Mouse (Mus musculus) liver, embryonic 14.5 days (tissue): Measurements from ENCODE around the gene Mpv17. TPM values are rescaled to one million over a fixed set of nuclear protein-coding genes. Genes with fewer than 3 reads are reported as not detected.

ENCODE experiments used
- ATAC-seq: fragments of 200-750 bp; cut with Nextera tagmentation; 2 replicates; pipeline ENCODE4 v1.8.0; 2017; ENCODE audit warnings: moderate number of reproducible peaks, mild to moderate bottlenecking, moderate library complexity; ENCODE audit not compliant: insufficient read depth
- DNase-seq, 3 experiments: peaks; one replicate each; pipeline ENCODE4 v3.0.0-alpha.2; 2012 to 2013; ENCODE audit warnings: low read depth in 3 of 3, low spot score in 3 of 3
- H3K27ac ChIP-seq: fragments of 300-500 bp; sonication (generic); 2 replicates; pipeline ENCODE4 v1.5.1; 2014; ENCODE audit warnings: moderate library complexity, mild to moderate bottlenecking, control low read depth, inconsistent platforms
- H3K27me3 ChIP-seq: fragments of 300-500 bp; sonication (generic); 2 replicates; pipeline ENCODE4 v1.6.1; 2014; ENCODE audit warnings: mild to moderate bottlenecking, low read length, moderate library complexity; ENCODE audit not compliant: control insufficient read depth, insufficient read depth
- H3K36me3 ChIP-seq: fragments of 300-500 bp; sonication (generic); replicated peaks from 2 replicates; pipeline ENCODE4 v1.6.1; 2014; ENCODE audit warnings: low read depth; ENCODE audit not compliant: control insufficient read depth, insufficient read depth
- H3K4me1 ChIP-seq, 2 experiments: fragments of 200-500 bp in 1 of 2; fragments of 300-500 bp in 1 of 2; sonication (generic) in 1 of 2; replicated peaks; 2 replicates each; pipeline ENCODE4 v1.6.1; 2012 to 2014; ENCODE audit warnings: antibody characterized with exemption in 1 of 2, inconsistent platforms in 1 of 2, low read length in 1 of 2; ENCODE audit not compliant: control insufficient read depth in 2 of 2, insufficient read depth in 2 of 2
- H3K4me2 ChIP-seq: fragments of 300-500 bp; sonication (generic); 2 replicates; pipeline ENCODE4 v1.6.1; 2014; ENCODE audit warnings: low read depth, mild to moderate bottlenecking, control low read depth, moderate library complexity
- H3K4me3 ChIP-seq, 2 experiments: fragments of 200-500 bp in 1 of 2; fragments of 300-500 bp in 1 of 2; sonication (generic) in 1 of 2; 2 replicates each; pipeline ENCODE4 v1.5.1; 2012 to 2014; ENCODE audit warnings: low read depth in 2 of 2, low read length in 2 of 2, mild to moderate bottlenecking in 2 of 2, control low read depth in 1 of 2, inconsistent platforms in 1 of 2, moderate library complexity in 1 of 2; ENCODE audit not compliant: insufficient read depth in 1 of 2
- H3K9ac ChIP-seq: fragments of 300-500 bp; sonication (generic); replicated peaks from 2 replicates; pipeline ENCODE4 v1.6.1; 2014; ENCODE audit warnings: mild to moderate bottlenecking, control low read depth, moderate library complexity
- H3K9me3 ChIP-seq: fragments of 300-500 bp; sonication (generic); 2 replicates; pipeline ENCODE4 v1.6.1; 2016; ENCODE audit warnings: low read length, mixed read lengths; ENCODE audit not compliant: control insufficient read depth
- CTCF ChIP-seq: IDR thresholded peaks from 2 replicates; pipeline ENCODE4 v1.5.1; 2016; ENCODE audit warnings: antibody characterized with exemption, low read depth, control low read depth
- EP300 ChIP-seq: IDR thresholded peaks from 2 replicates; pipeline ENCODE4 v1.6.1; 2016; ENCODE audit warnings: antibody characterized with exemption, low read depth
- WGBS: fragments of 180-500 bp; shearing (Covaris S2); extraction: QIAGEN DNeasy Blood & Tissue Kit; methylation state at CpG from one replicate; pipeline ENCODE4 v1.1.7; 2014; ENCODE audit not compliant: insufficient replicate concordance; 5-methylcytosine and 5-hydroxymethylcytosine counted together
- polyA plus RNA-seq, 2 experiments: library from polyadenylated mRNA; depleted of rRNA in 1 of 2; stranded (reverse) in 1 of 2; unstranded in 1 of 2; fragments of >200 nt; fragmentation: Nextera tagmentation in 1 of 2; extraction: Ambion mirVana in 1 of 2; gene quantifications; 2 replicates each; pipeline versions ENCODE4 v1.2.1 to v1.2.3; 2012 to 2014

Mpv17 gene
- polyA plus RNA-seq, 2 experiments = 14.2 to 16.9 TPM

- Histone ChIP-seq H3K36me3 (peaks cover 56% of the 10 kb centered on the region), H3K4me3 (no peak overlapping the region), H3K27ac (no peak overlapping the region), H3K9me3 (no peaks in the 10 kb centered on the region; the same call in 1 of the 2 replicates), H3K27me3 (no peaks in the 10 kb centered on the region), H3K9ac (no peak overlapping the region), H3K4me2 (no peak overlapping the region), H3K4me1 (peaks cover 2 to 11% of the 10 kb centered on the region in 2 experiments)
- WGBS = 90% methylated on average over 12 of the region's 12 CpGs
- TF ChIP-seq CTCF = no peak
- no peak for TF ChIP-seq EP300
- DNase-seq = no peak
- ATAC-seq = no peak
Observed at GRCm38 (mm10) chr5:31197072-31197471, 43.0 kb upstream of the Mpv17 start.

- Histone ChIP-seq H3K4me1 (peaks cover 5 to 11% of the 10 kb centered on the region in 2 experiments), H3K27ac (no peak overlapping the region), H3K4me3 (no peak overlapping the region), H3K9ac (no peak overlapping the region), H3K36me3 (peaks cover 56% of the 10 kb centered on the region), H3K4me2 (no peak overlapping the region), H3K9me3 (no peaks in the 10 kb centered on the region; the same call in 1 of the 2 replicates), H3K27me3 (no peaks in the 10 kb centered on the region)
- DNase-seq = no peak
- no peak for ATAC-seq
- 88% methylated on average over 10 of the region's 10 CpGs for WGBS
- no peak for TF ChIP-seq CTCF
- no peak for TF ChIP-seq EP300
Observed at GRCm38 (mm10) chr5:31196207-31196606, 42.2 kb upstream of the Mpv17 start.

GRCm38 (mm10) chr5:31195671-31196070 is 41.6 kb upstream of the Mpv17 start:
- 79% methylated on average over 4 of the region's 4 CpGs for WGBS
- H3K4me3 ChIP-seq = no peak overlapping the region
- no peak for TF ChIP-seq CTCF
- H3K9me3 ChIP-seq = no peaks in the 10 kb centered on the region; the same call in 1 of the 2 replicates
- no peak overlapping the region for H3K9ac ChIP-seq
- DNase-seq = no peak
- ATAC-seq = no peak
- peaks cover 57% of the 10 kb centered on the region for H3K36me3 ChIP-seq
- H3K27me3 ChIP-seq = no peaks in the 10 kb centered on the region
- H3K27ac ChIP-seq = no peak overlapping the region
- H3K4me2 ChIP-seq = no peak overlapping the region
- peaks cover 5 to 11% of the 10 kb centered on the region in 2 experiments for H3K4me1 ChIP-seq

GRCm38 (mm10) chr5:31194486-31195485 is 40.7 kb upstream of the Mpv17 start:
- Histone ChIP-seq H3K36me3 (peaks cover 58% of the 10 kb centered on the region), H3K27ac (no peak overlapping the region), H3K4me3 (peak overlapping the region in 1 of 2 experiments; percentile 79; a peak in 2 of 4 replicates), H3K9me3 (no peaks in the 10 kb centered on the region), H3K4me2 (peak overlapping the region; percentile 81), H3K9ac (peak overlapping the region; percentile 90), H3K27me3 (no peaks in the 10 kb centered on the region), H3K4me1 (peaks cover 5 to 11% of the 10 kb centered on the region in 2 experiments)
- 86% methylated on average over 16 of the region's 16 CpGs for WGBS
- ATAC-seq = no peak
- DNase-seq = no peak
- TF ChIP-seq EP300 (no peak), CTCF (no peak)

GRCm38 (mm10) chr5:31193631-31194281 is 39.7 kb upstream of the Mpv17 start:
- peak overlapping the region; percentile 75 for H3K27ac ChIP-seq
- peak overlapping the region; percentile 81 for H3K4me2 ChIP-seq
- no peak for DNase-seq
- ATAC-seq = peak; percentile 1
- no peak for TF ChIP-seq CTCF
- no peak for TF ChIP-seq EP300
- H3K9me3 ChIP-seq = no peaks in the 10 kb centered on the region
- no peaks in the 10 kb centered on the region for H3K27me3 ChIP-seq
- peaks cover 5 to 11% of the 10 kb centered on the region in 2 experiments for H3K4me1 ChIP-seq
- peak overlapping the region; percentile 79 to 83 for H3K4me3 ChIP-seq
- H3K9ac ChIP-seq = peak overlapping the region; percentile 90
- WGBS = 7% methylated on average over 25 of the region's 25 CpGs
- H3K36me3 ChIP-seq = peaks cover 53% of the 10 kb centered on the region
